Mouse (Mus musculus) limb, embryonic 11.5 days (tissue): ENCODE data around the gene Shisal1. TPM values are rescaled to one million over a fixed set of nuclear protein-coding genes. Genes with fewer than 3 reads are reported as not detected.

Experiments
- ATAC-seq: fragments of 200-750 bp; cut with Nextera tagmentation; 2 replicates; pipeline ENCODE4 v1.8.0; 2017; ENCODE audit warnings: low read depth; ENCODE audit not compliant: insufficient number of reproducible peaks, low FRiP score, low TSS enrichment
- DNase-seq: peaks from one replicate; pipeline ENCODE4 v3.0.0-alpha.2; 2015; ENCODE audit warnings: low spot score
- H3K27ac ChIP-seq: fragments of 300-500 bp; sonication (generic); replicated peaks from 2 replicates; pipeline ENCODE4 v1.5.1; 2014; ENCODE audit warnings: low read depth, mild to moderate bottlenecking, low read length
- H3K27me3 ChIP-seq: fragments of 300-500 bp; sonication (generic); 2 replicates; pipeline ENCODE4 v1.6.1; 2014; ENCODE audit warnings: mild to moderate bottlenecking, low read length, mixed read lengths; ENCODE audit not compliant: control insufficient read depth, insufficient read depth
- H3K36me3 ChIP-seq: fragments of 300-500 bp; sonication (generic); 2 replicates; pipeline ENCODE4 v1.6.1; 2014; ENCODE audit warnings: mild to moderate bottlenecking, low read length, moderate library complexity, mixed read lengths; ENCODE audit not compliant: control insufficient read depth, insufficient read depth
- H3K4me1 ChIP-seq: fragments of 300-500 bp; sonication (generic); 2 replicates; pipeline ENCODE4 v1.6.1; 2014; ENCODE audit warnings: low read length, mixed read lengths; ENCODE audit not compliant: control insufficient read depth, insufficient read depth
- H3K4me2 ChIP-seq: fragments of 300-500 bp; sonication (generic); 2 replicates; pipeline ENCODE4 v1.6.1; 2014; ENCODE audit warnings: low read depth, mild to moderate bottlenecking, moderate library complexity; ENCODE audit not compliant: severe bottlenecking
- H3K4me3 ChIP-seq: fragments of 300-500 bp; sonication (generic); 2 replicates; pipeline ENCODE4 v1.5.1; 2014; ENCODE audit warnings: low read depth, low read length
- H3K9ac ChIP-seq: fragments of 300-500 bp; sonication (generic); 2 replicates; pipeline ENCODE4 v1.6.1; 2014; ENCODE audit warnings: mild to moderate bottlenecking, low read length
- H3K9me3 ChIP-seq: fragments of 300-500 bp; sonication (generic); 2 replicates; pipeline ENCODE4 v1.6.1; 2016; ENCODE audit warnings: low read length; ENCODE audit not compliant: control insufficient read depth
- WGBS: fragments of 180-500 bp; shearing (Covaris S2); extraction: QIAGEN DNeasy Blood & Tissue Kit; methylation state at CpG from one replicate; pipeline ENCODE4 v1.1.7; 2014; 5-methylcytosine and 5-hydroxymethylcytosine counted together
- polyA plus RNA-seq: library from polyadenylated mRNA; unstranded; fragments of >200 nt; fragmentation: Nextera tagmentation; extraction: Ambion mirVana; gene quantifications from 2 replicates; pipeline ENCODE4 v1.2.1, GENCODE M21; 2014

Shisal1 gene
- polyA plus RNA-seq, 1 experiment from 2014 or later: 0.36 TPM

- DNase-seq (peak; percentile 27), ATAC-seq (no peak)
- H3K27me3 ChIP-seq: peaks cover 30% of the 10 kb centered on the region
- H3K4me3 ChIP-seq: no peak overlapping the region
- H3K9me3 ChIP-seq: no peaks in the 10 kb centered on the region
- H3K4me2 ChIP-seq: no peak overlapping the region
- WGBS: 40% methylated on average over 14 of the region's 14 CpGs
- no peak overlapping the region for H3K9ac ChIP-seq
- no peaks in the 10 kb centered on the region for H3K36me3 ChIP-seq
- no peak overlapping the region for H3K27ac ChIP-seq
- H3K4me1 ChIP-seq: 0 out of 2 replicates have a peak, but pooled peaks cover 5% of the 10 kb centered on the region
These were observed 5.1 kb downstream of the Shisal1 start for GRCm38 (mm10) chr15:84441682-84442315.

- ATAC-seq (no peak), DNase-seq (no peak)
- H3K36me3 ChIP-seq: no peaks in the 10 kb centered on the region
- H3K4me2 ChIP-seq: no peak overlapping the region
- peaks cover 25% of the 10 kb centered on the region for H3K27me3 ChIP-seq
- no peak overlapping the region for H3K9ac ChIP-seq
- WGBS: 49% methylated on average over 3 of the region's 3 CpGs
- no peak overlapping the region for H3K27ac ChIP-seq
- no peak overlapping the region for H3K4me3 ChIP-seq
- H3K9me3 ChIP-seq: no peaks in the 10 kb centered on the region
- 0 out of 2 replicates have a peak, but pooled peaks cover under 1% of the 10 kb centered on the region for H3K4me1 ChIP-seq
These were observed 6.1 kb downstream of the Shisal1 start for GRCm38 (mm10) chr15:84440820-84441219.

GRCm38 (mm10) chr15:84433586-84434185, 13.2 kb downstream of the Shisal1 start:
- no peak overlapping the region for H3K4me3 ChIP-seq
- H3K9ac ChIP-seq: no peak overlapping the region
- H3K9me3 ChIP-seq: no peaks in the 10 kb centered on the region
- no peak overlapping the region for H3K27ac ChIP-seq
- DNase-seq: no peak
- H3K36me3 ChIP-seq: no peaks in the 10 kb centered on the region
- no peaks in the 10 kb centered on the region for H3K4me1 ChIP-seq
- no peak overlapping the region for H3K4me2 ChIP-seq
- no peak for ATAC-seq
- WGBS: 82% methylated on average over 10 of the region's 10 CpGs
- H3K27me3 ChIP-seq: no peaks in the 10 kb centered on the region

GRCm38 (mm10) chr15:84430482-84430881, 16.4 kb downstream of the Shisal1 start:
- H3K4me2 ChIP-seq: no peak overlapping the region
- no peak overlapping the region for H3K4me3 ChIP-seq
- DNase-seq (no peak), ATAC-seq (no peak)
- H3K9ac ChIP-seq: no peak overlapping the region
- H3K27ac ChIP-seq: no peak overlapping the region
- no peaks in the 10 kb centered on the region for H3K4me1 ChIP-seq
- H3K27me3 ChIP-seq: no peaks in the 10 kb centered on the region
- 83% methylated on average over 5 of the region's 5 CpGs for WGBS
- H3K36me3 ChIP-seq: no peaks in the 10 kb centered on the region
- no peaks in the 10 kb centered on the region for H3K9me3 ChIP-seq

- H3K36me3 ChIP-seq: no peaks in the 10 kb centered on the region
- H3K27ac ChIP-seq: no peak overlapping the region
These were observed 19.3 kb downstream of the Shisal1 start for GRCm38 (mm10) chr15:84427624-84428023.

GRCm38 (mm10) chr15:84425733-84426132, 21.2 kb downstream of the Shisal1 start:
- no peaks in the 10 kb centered on the region for H3K9me3 ChIP-seq
- no peak overlapping the region for H3K4me2 ChIP-seq
- WGBS: 93% methylated on average over 5 of the region's 5 CpGs
- DNase-seq: no peak
- no peak overlapping the region for H3K9ac ChIP-seq
- peaks cover 3% of the 10 kb centered on the region; the same call in 1 of the 2 replicates for H3K4me1 ChIP-seq
- no peak overlapping the region for H3K4me3 ChIP-seq
- no peak overlapping the region for H3K27ac ChIP-seq
- no peaks in the 10 kb centered on the region for H3K36me3 ChIP-seq
- no peaks in the 10 kb centered on the region for H3K27me3 ChIP-seq
- no peak for ATAC-seq

More at GRCm38 (mm10) chr15:84427624-84428023, 19.3 kb downstream of the Shisal1 start:
- Histone ChIP-seq H3K4me3 (no peak overlapping the region), H3K9ac (no peak overlapping the region), H3K27me3 (no peaks in the 10 kb centered on the region), H3K9me3 (no peaks in the 10 kb centered on the region), H3K4me1 (no peaks in the 10 kb centered on the region), H3K4me2 (no peak overlapping the region)
- ATAC-seq: no peak
- WGBS: 97% methylated on average over 6 of the region's 6 CpGs
- DNase-seq: no peak

GRCm38 (mm10) chr15:84423781-84424180, 23.1 kb downstream of the Shisal1 start:
- no peaks in the 10 kb centered on the region for H3K27me3 ChIP-seq
- no peaks in the 10 kb centered on the region for H3K9me3 ChIP-seq
- no peak overlapping the region for H3K9ac ChIP-seq
- no peak for DNase-seq
- WGBS: 87% methylated on average over 5 of the region's 5 CpGs
- H3K4me3 ChIP-seq: no peak overlapping the region
- peaks cover 3% of the 10 kb centered on the region; the same call in 1 of the 2 replicates for H3K4me1 ChIP-seq
- ATAC-seq: no peak
- H3K27ac ChIP-seq: no peak overlapping the region
- no peaks in the 10 kb centered on the region for H3K36me3 ChIP-seq
- no peak overlapping the region for H3K4me2 ChIP-seq

GRCm38 (mm10) chr15:84418266-84418610, 28.7 kb downstream of the Shisal1 start:
- WGBS: 100% methylated on average over 2 of the region's 4 CpGs
- no peak overlapping the region for H3K27ac ChIP-seq

More at GRCm38 (mm10) chr15:84418266-84418610, 28.7 kb downstream of the Shisal1 start:
- Histone ChIP-seq H3K4me3 (no peak overlapping the region), H3K27me3 (no peaks in the 10 kb centered on the region), H3K4me1 (peaks cover 3% of the 10 kb centered on the region; the same call in 1 of the 2 replicates), H3K36me3 (no peaks in the 10 kb centered on the region), H3K9me3 (no peaks in the 10 kb centered on the region), H3K9ac (no peak overlapping the region), H3K4me2 (no peak overlapping the region)
- ATAC-seq (no peak), DNase-seq (no peak)
